Comparison of ENCODE assay signal across 9 mouse cellular contexts in genomic region chr5:115790436-115790835, GRCm38 (mm10). TPM values are rescaled to one million over a fixed set of nuclear protein-coding genes. Genes with fewer than 3 reads are reported as not detected.
A peak's percentile ranks its signal among the peaks of the same experiment; 100 is the strongest.
DNase-seq lines count a peak whose midpoint lies in the region; ATAC-seq and TF ChIP-seq lines count a peak whose summit lies in the region.
"Had no signal": no experiment of that assay in that cellular context is flagged by ENCODE, and none has a peak within 500 bp of the region (broad histone marks: within the 10 kb centered on the region; RNA-seq: fewer than 3 reads in every experiment).

No protein-coding gene starts in this region.

- no peaks in the 10 kb centered on the region for H3K79me2 ChIP-seq in heart, adult 2 months (replicated peaks; ENCODE audit: control insufficient read depth, insufficient read depth, low read length)

- peaks cover 4% of the 10 kb centered on the region; the same call in 1 of the 2 replicates for H3K9me3 ChIP-seq in heart, embryonic 10.5 days

- TF ChIP-seq EP300 in heart, adult 2 months (IDR thresholded peaks at IDR 0.05; ENCODE audit: insufficient read depth, low read depth, low read length), result no peak

- H3K36me3 ChIP-seq in heart, adult 2 months (ENCODE audit: control insufficient read depth, insufficient read depth, low read length), result no peaks in the 10 kb centered on the region
- no peaks in the 10 kb centered on the region for H3K36me3 ChIP-seq in heart, embryonic 10.5 days
- H3K36me3 ChIP-seq: midbrain, embryonic 12.5 days had no signal

- TF ChIP-seq CTCF in heart, adult 2 months (IDR thresholded peaks at IDR 0.05), result peak; percentile 95

- no peaks in the 10 kb centered on the region; the same call in 1 of the 2 replicates for H3K27me3 ChIP-seq in heart, adult 2 months (ENCODE audit: control insufficient read depth, insufficient read depth, low read length)
- no peaks in the 10 kb centered on the region for H3K27me3 ChIP-seq in heart, embryonic 10.5 days (ENCODE audit: insufficient read depth, poor library complexity, severe bottlenecking)
- H3K27me3 ChIP-seq: midbrain, embryonic 12.5 days had no signal

- intact Hi-C loops in heart, adult 2 months (cut with DNase I), result loop anchor here (2.0 kb wide), 1 partner anchor 216 kb away; no protein-coding TSS in a partner anchor

- 1% methylated on average over 3 of the region's 3 CpGs for WGBS in heart, adult 2 months
- WGBS in heart, embryonic 10.5 days, result 12% methylated on average over 3 of the region's 3 CpGs

- ATAC-seq in common myeloid progenitor, adult 5-6 weeks (replicated peaks; ENCODE audit: low read depth, poor library complexity, severe bottlenecking), result peak; percentile 81
- ATAC-seq in granulocyte monocyte progenitor cell, adult 5-6 weeks (replicated peaks; ENCODE audit: poor library complexity, severe bottlenecking), result peak; percentile 77
- peak; percentile 75 for ATAC-seq in megakaryocyte-erythroid progenitor cell, adult 5-6 weeks (replicated peaks; ENCODE audit: low FRiP score, low TSS enrichment, poor library complexity, severe bottlenecking)

- no peak for TF ChIP-seq POLR2A in heart, adult 2 months (IDR thresholded peaks at IDR 0.05; ENCODE audit: insufficient read depth, low read depth, low read length)

- DNase-seq in heart, adult 2 months, result peak; percentile 43 to 62
- DNase-seq in heart, embryonic 10.5 days (ENCODE audit: low spot score), result no peak
- peak; percentile 47 to 86 for DNase-seq in adrenal gland, adult (ENCODE audit: inconsistent age in 2 of 2, low spot score in 1 of 2)
- DNase-seq in layer of hippocampus, postnatal 10 days (ENCODE audit: low spot score in 2 of 2), result peak; percentile 77 to 79
- peak; percentile 8 for DNase-seq in spleen, postnatal 36 days (ENCODE audit: low spot score in 2 of 2)

- H3K4me1 ChIP-seq in heart, adult 2 months (ENCODE audit: control insufficient read depth, insufficient read depth, low read length), result no peaks in the 10 kb centered on the region
- no peaks in the 10 kb centered on the region for H3K4me1 ChIP-seq in heart, embryonic 10.5 days
- H3K4me1 ChIP-seq: midbrain, embryonic 12.5 days had no signal

- H3K9ac ChIP-seq in heart, adult 2 months (ENCODE audit: low read depth, low read length), result no peak overlapping the region
- H3K9ac ChIP-seq: midbrain, embryonic 12.5 days had no signal

- no peak overlapping the region for H3K4me3 ChIP-seq in heart, adult 2 months
- H3K4me3 ChIP-seq in heart, embryonic 10.5 days, result no peak overlapping the region
- H3K4me3 ChIP-seq: midbrain, embryonic 12.5 days had no signal

- no peak overlapping the region for H3K27ac ChIP-seq in heart, adult 2 months
- H3K27ac ChIP-seq in heart, embryonic 10.5 days, result no peak overlapping the region
- H3K27ac ChIP-seq: midbrain, embryonic 12.5 days had no signal

RNA-seq across cellular contexts. Expression of gene Cit, which starts 54.6 kb away (rescaled TPM):
- total RNA-seq in heart, adult 2 months (2021), result under 1 TPM; 0.73 to 0.97 TPM
- polyA plus RNA-seq in heart, adult 2 months (2012; rRNA removed), result 0.74 and 0.88 TPM in 2 replicates
- 28.4 and 38.5 TPM in 2 replicates for polyA plus RNA-seq in heart, embryonic 10.5 days (2016; fragmentation: Nextera tagmentation; extraction: Ambion mirVana)
- total RNA-seq in common myeloid progenitor, adult 5-6 weeks (2017), result 45.8 and 51.2 TPM in 2 replicates
- total RNA-seq in granulocyte monocyte progenitor cell, adult 5-6 weeks (2014; fragmentation: Nextera tagmentation), result 31.8 and 36.3 TPM in 2 replicates
- total RNA-seq in granulocyte monocyte progenitor cell, adult 5-6 weeks (2017), result 26.5 and 32.9 TPM in 2 replicates
- 10 to 100 TPM; 42.8 to 52.6 TPM for total RNA-seq in layer of hippocampus, postnatal 10 days (2021)
- 51.8 and 59.3 TPM in 2 replicates for total RNA-seq in megakaryocyte-erythroid progenitor cell, adult 5-6 weeks (2014; fragmentation: Nextera tagmentation)
- 41.8 and 44.6 TPM in 2 replicates for total RNA-seq in megakaryocyte-erythroid progenitor cell, adult 5-6 weeks (2017)

RNA-seq across cellular contexts. Expression of gene Bicdl1, which starts 59.0 kb away (rescaled TPM):
- 1 to 10 TPM; 4.6 to 6.1 TPM for total RNA-seq in heart, adult 2 months (2021)
- polyA plus RNA-seq in heart, adult 2 months (2012; rRNA removed), result 10.1 and 10.4 TPM in 2 replicates
- polyA plus RNA-seq in heart, embryonic 10.5 days (2016; fragmentation: Nextera tagmentation; extraction: Ambion mirVana), result 8.2 and 11.1 TPM in 2 replicates
- 0.87 and 3.0 TPM in 2 replicates for total RNA-seq in common myeloid progenitor, adult 5-6 weeks (2017)
- total RNA-seq in granulocyte monocyte progenitor cell, adult 5-6 weeks (2014; fragmentation: Nextera tagmentation), result 1.1 TPM in 1 of 2 replicates, not detected in the other
- 0.34 and 2.3 TPM in 2 replicates for total RNA-seq in granulocyte monocyte progenitor cell, adult 5-6 weeks (2017)
- total RNA-seq in layer of hippocampus, postnatal 10 days (2021), result 10 to 100 TPM; 92.7 to 96.1 TPM
- total RNA-seq in megakaryocyte-erythroid progenitor cell, adult 5-6 weeks (2014; fragmentation: Nextera tagmentation), result 1.4 and 1.5 TPM in 2 replicates
- 1.3 TPM in 1 of 2 replicates, not detected in the other for total RNA-seq in megakaryocyte-erythroid progenitor cell, adult 5-6 weeks (2017)

Comparison
In these comparisons a context has a peak if more than half of its experiments do, and no peak if none do; other contexts are left out.
1. RNA of gene Cit, which starts 54.6 kb away (total RNA-seq): 42.8 to 52.6 TPM in layer of hippocampus, postnatal 10 days, 41.8 to 59.3 TPM in megakaryocyte-erythroid progenitor cell, adult 5-6 weeks, 45.8 to 51.2 TPM in common myeloid progenitor, adult 5-6 weeks and 26.5 to 36.3 TPM in granulocyte monocyte progenitor cell, adult 5-6 weeks; 0.73 to 0.97 TPM in heart, adult 2 months; every median in the first group is over 10 times any median in the second.
2. RNA of gene Bicdl1, which starts 59.0 kb away (total RNA-seq): 92.7 to 96.1 TPM in layer of hippocampus, postnatal 10 days; 4.6 to 6.1 TPM in heart, adult 2 months, 0.34 to 2.3 TPM in granulocyte monocyte progenitor cell, adult 5-6 weeks, 1.3 to 1.5 TPM in megakaryocyte-erythroid progenitor cell, adult 5-6 weeks and 0.87 to 3.0 TPM in common myeloid progenitor, adult 5-6 weeks; every median in the first group is over 10 times any median in the second.
3. Peak in every context shown above with its lines, with median percentiles within 50 percentile points of each other: ATAC-seq.